Mouse (Mus musculus) heart, adult 2 months (tissue): ENCODE measurements around the gene Runx1.

Experiments used
- CTCF ChIP-seq: fragments of 200-600 bp; IDR thresholded peaks from 2 replicates; pipeline ENCODE4 v1.8.1; 2022; ENCODE audit warnings: antibody characterized with exemption, mild to moderate bottlenecking, moderate library complexity
- EP300 ChIP-seq: fragments of 200-500 bp; IDR thresholded peaks from 2 replicates; pipeline ENCODE4 v1.6.1; 2011; ENCODE audit warnings: low read depth, low read length, control low read depth; ENCODE audit not compliant: insufficient read depth
- POLR2A ChIP-seq: fragments of 200-500 bp; IDR thresholded peaks from 2 replicates; pipeline ENCODE4 v1.6.1; 2011; ENCODE audit warnings: mild to moderate bottlenecking, low read depth, low read length, control low read depth; ENCODE audit not compliant: insufficient read depth

GRCm38 (mm10) chr16:92865314-92865713 is 39.4 kb upstream of the Runx1 start:
- TF ChIP-seq CTCF = no peak
- no peak for TF ChIP-seq POLR2A
- no peak for TF ChIP-seq EP300
